Mouse (Mus musculus) hindbrain, embryonic 10.5 days (tissue): Measurements from ENCODE around the gene Oit3. TPM values are rescaled to one million over a fixed set of nuclear protein-coding genes. Genes with fewer than 3 reads are reported as not detected.

Experiments
- DNase-seq: peaks from one replicate; pipeline ENCODE4 v3.0.0-alpha.2; 2017; ENCODE audit warnings: low spot score
- H3K27ac ChIP-seq: fragments of 300-500 bp; sonication (generic); 2 replicates; pipeline ENCODE4 v1.5.1; 2016; ENCODE audit warnings: mild to moderate bottlenecking, moderate library complexity
- H3K27me3 ChIP-seq: fragments of 300-500 bp; sonication (generic); 2 replicates; pipeline ENCODE4 v1.6.1; 2016; ENCODE audit warnings: mild to moderate bottlenecking; ENCODE audit not compliant: poor library complexity, insufficient read depth, severe bottlenecking
- H3K36me3 ChIP-seq: fragments of 300-500 bp; sonication (generic); 2 replicates; pipeline ENCODE4 v1.6.1; 2016; ENCODE audit warnings: mild to moderate bottlenecking, moderate library complexity
- H3K4me1 ChIP-seq: fragments of 300-500 bp; sonication (generic); replicated peaks from 2 replicates; pipeline ENCODE4 v1.6.1; 2016; ENCODE audit warnings: mild to moderate bottlenecking
- H3K4me3 ChIP-seq: fragments of 300-500 bp; sonication (generic); 2 replicates; pipeline ENCODE4 v1.5.1; 2016; ENCODE audit warnings: mild to moderate bottlenecking, moderate library complexity
- H3K9me3 ChIP-seq: fragments of 300-500 bp; sonication (generic); 2 replicates; pipeline ENCODE4 v1.6.1; 2016; ENCODE audit warnings: mild to moderate bottlenecking, moderate library complexity
- WGBS: fragments of 180-500 bp; shearing (Covaris S2); methylation state at CpG from one replicate; pipeline ENCODE4 v1.1.7; 2016; 5-methylcytosine and 5-hydroxymethylcytosine counted together
- polyA plus RNA-seq: library from polyadenylated mRNA; unstranded; fragments of >200 nt; fragmentation: Nextera tagmentation; extraction: Ambion mirVana; gene quantifications from 2 replicates; pipeline ENCODE4 v1.2.1, GENCODE M21; 2016

Gene Oit3
- polyA plus RNA-seq, 1 experiment from 2014 or later: 0.76 TPM

- no peak overlapping the region for H3K27ac ChIP-seq
- H3K4me1 ChIP-seq: no peaks in the 10 kb centered on the region
- 0 out of 2 replicates have a peak, but pooled peaks cover 9% of the 10 kb centered on the region for H3K36me3 ChIP-seq
- 80% methylated on average over 2 of the region's 2 CpGs for WGBS
- DNase-seq: no peak
- no peaks in the 10 kb centered on the region for H3K27me3 ChIP-seq
- H3K9me3 ChIP-seq: no peaks in the 10 kb centered on the region
- no peak overlapping the region for H3K4me3 ChIP-seq
Observed at GRCm38 (mm10) chr10:59380411-59380821, 61.2 kb downstream of the Oit3 start.

GRCm38 (mm10) chr10:59379927-59380326, 61.7 kb downstream of the Oit3 start:
- Histone ChIP-seq H3K9me3 (no peaks in the 10 kb centered on the region), H3K4me1 (no peaks in the 10 kb centered on the region), H3K27me3 (no peaks in the 10 kb centered on the region), H3K4me3 (no peak overlapping the region), H3K27ac (no peak overlapping the region), H3K36me3 (0 out of 2 replicates have a peak, but pooled peaks cover 14% of the 10 kb centered on the region)
- 64% methylated on average over 3 of the region's 3 CpGs for WGBS
- DNase-seq: no peak

- 91% methylated on average over 4 of the region's 4 CpGs for WGBS
- Histone ChIP-seq H3K27ac (no peak overlapping the region), H3K9me3 (no peaks in the 10 kb centered on the region), H3K36me3 (peaks cover 26% of the 10 kb centered on the region), H3K4me3 (no peak overlapping the region), H3K4me1 (no peaks in the 10 kb centered on the region), H3K27me3 (no peaks in the 10 kb centered on the region)
- DNase-seq: no peak
Observed at GRCm38 (mm10) chr10:59378728-59379127, 62.9 kb downstream of the Oit3 start.

- WGBS: 92% methylated on average over 10 of the region's 10 CpGs
- peaks cover 33% of the 10 kb centered on the region for H3K36me3 ChIP-seq
- H3K4me1 ChIP-seq: no peaks in the 10 kb centered on the region
- no peak overlapping the region for H3K4me3 ChIP-seq
- no peaks in the 10 kb centered on the region for H3K9me3 ChIP-seq
- H3K27ac ChIP-seq: no peak overlapping the region
- no peaks in the 10 kb centered on the region for H3K27me3 ChIP-seq
- no peak for DNase-seq
Observed at GRCm38 (mm10) chr10:59377906-59378305, 63.7 kb downstream of the Oit3 start.

Other genes with a start within 250 kb of the Oit3 start
- gene Sept10, start 219.9 kb downstream of the Oit3 start, polyA plus RNA-seq: 22.2 and 28.4 TPM in 2 replicates
- gene Sowahc, start 219.8 kb downstream of the Oit3 start, polyA plus RNA-seq: 11.2 and 12.3 TPM in 2 replicates
- gene P4ha1, start 118.5 kb downstream of the Oit3 start, polyA plus RNA-seq: 37.2 and 53.0 TPM in 2 replicates
- gene Gm10273, start 46.1 kb downstream of the Oit3 start, polyA plus RNA-seq: 2.4 and 9.9 TPM in 2 replicates
- gene Pla2g12b, start 38.1 kb downstream of the Oit3 start, polyA plus RNA-seq: not detected in 2 replicates
- gene Gm10322, start 174.3 kb upstream of the Oit3 start, polyA plus RNA-seq: not detected in 2 replicates
- 18.6 and 19.2 TPM in 2 replicates for gene Mcu, start 174.9 kb upstream of the Oit3 start, polyA plus RNA-seq